Mouse (Mus musculus) right cerebral cortex, postnatal 36 days (tissue): ENCODE measurements around the gene Ten1.
A peak's percentile ranks its signal among the peaks of the same experiment; 100 is the strongest.

Experiments
- DNase-seq, 2 experiments: peaks; one replicate each; pipeline ENCODE4 v3.0.0; 2022; ENCODE audit warnings: low spot score in 2 of 2, mixed read lengths in 1 of 2

Ten1 gene

GRCm38 (mm10) chr11:116198639-116199531 is at the start of gene Ten1, which contains the start of gene Acox1:
Ten1 (plus strand) TSS chr11:116198855.
Acox1 (minus strand) TSS chr11:116199045.
- peak; percentile 91 to 93 for DNase-seq

- DNase-seq = no peak
Observed at GRCm38 (mm10) chr11:116149341-116149740, 49.3 kb upstream of the Ten1 start.

- DNase-seq = no peak
Observed at GRCm38 (mm10) chr11:116150960-116151359, 47.7 kb upstream of the Ten1 start.

GRCm38 (mm10) chr11:116161312-116161711 is 37.3 kb upstream of the Ten1 start:
- no peak for DNase-seq

- DNase-seq = peak; percentile 55 to 63
Observed at GRCm38 (mm10) chr11:116162146-116162545, 36.5 kb upstream of the Ten1 start.

GRCm38 (mm10) chr11:116163002-116163401 is 35.7 kb upstream of the Ten1 start:
- no peak for DNase-seq

- DNase-seq = no peak
Observed at GRCm38 (mm10) chr11:116167232-116167631, 31.4 kb upstream of the Ten1 start.

- DNase-seq = peak; percentile 97
Observed at GRCm38 (mm10) chr11:116167884-116168439, 30.7 kb upstream of the Ten1 start, which contains the start of gene Fbf1. Fbf1 (minus strand) TSS chr11:116168166.

GRCm38 (mm10) chr11:116169214-116169613 is 29.4 kb upstream of the Ten1 start:
- DNase-seq = no peak

GRCm38 (mm10) chr11:116170003-116170800 is 28.5 kb upstream of the Ten1 start:
- DNase-seq = no peak

- no peak for DNase-seq
Observed at GRCm38 (mm10) chr11:116171959-116172358, 26.7 kb upstream of the Ten1 start.

- no peak for DNase-seq
Observed at GRCm38 (mm10) chr11:116174775-116175448, 23.7 kb upstream of the Ten1 start.

GRCm38 (mm10) chr11:116176010-116176409 is 22.6 kb upstream of the Ten1 start:
- no peak for DNase-seq

- DNase-seq = no peak
Observed at GRCm38 (mm10) chr11:116178411-116179121, 20.1 kb upstream of the Ten1 start.

GRCm38 (mm10) chr11:116185836-116186235 is 12.8 kb upstream of the Ten1 start:
- DNase-seq = no peak

- no peak for DNase-seq
Observed at GRCm38 (mm10) chr11:116186360-116186759, 12.3 kb upstream of the Ten1 start.

- no peak for DNase-seq
Observed at GRCm38 (mm10) chr11:116187226-116187930, 11.3 kb upstream of the Ten1 start.

GRCm38 (mm10) chr11:116194619-116195018 is 4.0 kb upstream of the Ten1 start:
- DNase-seq = no peak

- DNase-seq = no peak
Observed at GRCm38 (mm10) chr11:116195252-116195651, 3.4 kb upstream of the Ten1 start.

- no peak for DNase-seq
Observed at GRCm38 (mm10) chr11:116196336-116196735, 2.3 kb upstream of the Ten1 start.
